Mouse (Mus musculus) cerebellum, adult 8-10 months (tissue): ENCODE results near the gene Ptger4.
"Not testable (repeated sequence)": the region's sequence is repeated elsewhere in the genome, so short reads cannot be mapped to it uniquely, and the experiment has no call there.

Experiments
- DNase-seq: peaks from one replicate; pipeline ENCODE4 v3.0.0; 2022

Gene Ptger4

DNA sequence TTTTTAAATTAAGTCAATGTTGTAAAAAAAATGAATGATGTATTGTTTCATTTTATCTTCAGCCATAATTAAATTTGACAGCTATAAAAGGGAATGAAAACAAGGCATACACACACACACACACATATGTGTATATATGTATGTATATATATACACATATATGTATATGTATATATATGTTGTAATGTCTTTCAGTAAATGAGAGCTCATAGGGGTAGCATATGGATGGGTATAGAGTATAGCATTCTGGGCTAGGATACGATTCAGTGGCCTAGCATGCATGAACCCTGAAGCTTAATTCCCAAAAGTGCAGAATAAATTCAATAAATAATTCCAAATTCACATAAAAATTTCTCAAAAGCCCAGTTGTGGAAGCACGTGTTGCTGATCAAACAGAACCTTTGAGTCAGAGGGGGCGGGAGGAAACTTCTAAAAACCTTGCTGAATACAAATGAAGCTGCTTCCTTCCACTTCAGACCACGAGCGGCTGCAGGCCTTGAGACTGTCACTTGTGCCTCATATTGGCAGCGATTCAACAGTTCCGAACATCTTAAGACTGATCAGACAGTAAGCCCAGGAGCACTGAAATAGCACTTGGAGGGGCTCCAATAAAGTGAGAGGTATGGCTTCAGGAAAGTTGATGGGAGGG is 6.9 kb downstream of the Ptger4 start:
- DNase-seq, result no peak

- DNase-seq, result peak; percentile 51
These were observed 7.4 kb downstream of the Ptger4 start for GRCm38 (mm10) chr15:5236538-5236937.

DNA sequence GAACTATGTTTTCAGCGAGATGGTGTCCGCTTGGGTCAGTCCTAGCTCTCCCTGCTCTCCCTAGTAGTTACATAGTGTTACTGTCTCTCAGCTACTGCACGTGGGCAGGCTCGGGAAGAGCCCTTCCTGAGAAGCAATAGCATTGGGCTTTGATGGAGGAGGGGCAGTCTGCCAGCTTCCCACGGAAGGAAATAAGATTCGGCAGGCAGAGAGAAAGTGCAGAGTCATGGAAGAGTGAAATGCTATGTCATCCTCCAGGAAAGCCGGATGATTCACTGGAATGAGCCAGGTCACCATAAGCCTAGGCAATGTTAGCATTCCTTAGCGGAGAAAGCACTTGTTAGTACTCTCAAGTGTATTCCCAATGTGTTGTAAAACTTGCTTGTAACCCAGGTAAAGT is 8.5 kb downstream of the Ptger4 start:
- DNase-seq, result no peak

GRCm38 (mm10) chr15:5234659-5235058 is 9.3 kb downstream of the Ptger4 start:
- DNase-seq, result no peak

- DNase-seq, result not testable (repeated sequence)
These were observed 13.2 kb downstream of the Ptger4 start for GRCm38 (mm10) chr15:5230746-5231145.

DNA sequence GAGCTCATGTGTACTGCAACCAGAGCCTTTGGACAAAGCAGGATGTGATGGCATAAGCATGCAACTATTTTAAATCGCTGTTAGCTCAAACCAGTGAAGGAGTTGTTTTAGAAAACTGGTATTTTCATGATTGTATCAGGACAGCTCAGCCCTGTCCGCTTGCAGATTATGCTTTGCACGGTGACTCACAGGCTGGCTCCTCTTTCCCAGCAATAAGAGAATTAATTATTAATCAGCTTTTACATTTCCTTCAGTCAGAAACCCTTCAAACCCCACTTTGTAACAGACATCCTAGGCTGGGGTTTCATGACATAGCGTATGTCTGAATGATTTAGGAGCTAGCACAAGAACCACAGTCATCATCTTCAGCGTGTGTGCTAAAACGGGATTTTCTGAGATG is 23.5 kb downstream of the Ptger4 start:
- DNase-seq, result no peak

DNA sequence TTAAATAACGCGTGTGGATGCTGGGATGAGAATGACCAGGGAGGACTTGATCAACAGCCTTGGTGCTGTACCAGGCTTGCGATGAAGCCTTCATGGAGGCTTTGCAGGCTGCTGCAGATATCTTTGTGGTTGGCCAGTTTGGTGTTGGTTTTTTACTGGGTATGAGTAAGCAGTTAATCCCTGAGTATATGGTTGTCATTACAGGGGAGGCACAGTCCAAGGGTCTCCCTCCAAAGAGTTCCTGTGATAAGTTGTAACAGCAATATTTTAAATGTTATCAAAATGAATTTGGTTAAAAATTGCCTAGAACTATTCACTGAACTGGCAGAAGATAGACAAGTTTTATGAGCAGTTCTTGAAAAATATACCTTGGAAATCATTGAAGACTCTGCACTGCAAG is 34.9 kb downstream of the Ptger4 start:
- DNase-seq, result no peak

DNA sequence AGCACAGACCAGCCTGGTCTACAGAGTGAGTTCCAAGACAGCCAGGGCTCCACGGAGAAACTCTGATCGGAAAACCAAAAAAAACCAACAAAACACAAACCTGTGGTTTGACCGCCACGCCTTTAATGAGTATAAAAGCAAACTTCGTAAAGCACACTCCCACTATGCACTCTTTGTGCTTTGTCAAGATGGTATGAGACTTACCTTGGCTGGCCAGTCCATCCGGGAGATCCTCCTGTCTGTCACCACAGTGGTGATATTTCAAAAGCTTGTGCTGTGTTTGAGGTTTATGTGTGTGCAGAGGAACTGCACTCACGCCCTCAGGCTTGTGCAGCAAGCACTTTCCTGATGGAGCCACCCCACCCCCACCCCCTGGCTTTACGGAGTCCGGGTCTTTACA is 38.8 kb downstream of the Ptger4 start:
- no peak for DNase-seq

DNA sequence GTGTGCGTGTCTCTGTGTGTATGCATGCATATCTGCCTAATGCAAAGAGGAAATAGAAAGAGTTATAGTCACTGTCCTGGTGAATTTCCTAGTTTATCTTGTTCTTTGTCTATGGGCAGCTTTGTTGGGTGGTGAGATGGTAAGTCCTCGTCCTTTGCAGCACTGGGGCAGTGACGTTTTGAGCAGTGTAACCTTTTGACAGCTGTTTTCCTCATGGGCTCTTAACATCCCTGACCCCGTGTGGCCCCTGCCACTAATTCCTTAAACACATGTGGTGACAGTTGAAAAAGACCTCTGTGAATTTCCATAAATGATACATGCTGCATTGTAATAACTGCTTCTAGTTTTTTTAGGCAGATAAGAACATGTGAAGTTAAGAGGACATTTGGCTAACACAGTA is 47.3 kb downstream of the Ptger4 start:
- DNase-seq, result no peak

- DNase-seq, result no peak
These were observed 47.9 kb downstream of the Ptger4 start for GRCm38 (mm10) chr15:5195987-5196514.

- DNase-seq, result no peak
These were observed 49.1 kb downstream of the Ptger4 start for GRCm38 (mm10) chr15:5194931-5195330.

- DNase-seq, result no peak
These were observed 49.5 kb downstream of the Ptger4 start for GRCm38 (mm10) chr15:5194446-5194845.

GRCm38 (mm10) chr15:5193833-5194232 is 50.2 kb downstream of the Ptger4 start:
- DNase-seq, result no peak

DNA sequence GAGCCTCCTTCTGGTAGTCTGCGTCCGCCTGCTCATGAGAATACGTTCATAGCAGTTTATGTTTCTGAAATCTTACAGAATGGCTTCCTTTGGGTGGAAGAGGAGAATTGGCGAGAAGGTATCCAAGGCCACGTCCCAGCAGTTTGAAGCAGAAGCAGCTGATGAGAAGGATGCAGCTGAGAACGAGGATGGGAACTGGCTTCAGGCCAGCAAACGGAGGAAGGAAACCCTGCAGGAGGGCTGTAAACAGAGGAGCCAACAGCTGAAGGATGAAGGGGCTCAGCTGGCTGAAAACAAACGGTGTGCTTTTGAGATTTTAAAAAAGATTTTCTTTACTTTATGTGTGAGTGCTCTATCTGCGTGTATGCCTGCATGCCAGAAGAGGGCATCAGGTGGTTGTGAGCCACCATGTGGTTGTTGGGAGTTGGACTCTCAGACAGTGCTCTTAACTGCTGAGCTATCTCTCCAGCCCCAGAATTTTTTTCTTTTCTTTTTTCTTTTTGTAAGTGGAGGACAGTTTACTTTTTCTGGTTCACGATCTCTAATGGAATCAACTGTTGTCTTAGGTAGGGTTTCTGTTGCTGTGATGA is 54.4 kb downstream of the Ptger4 start:
- no peak for DNase-seq

- no peak for DNase-seq
These were observed 56.0 kb downstream of the Ptger4 start for GRCm38 (mm10) chr15:5188029-5188428.

DNA sequence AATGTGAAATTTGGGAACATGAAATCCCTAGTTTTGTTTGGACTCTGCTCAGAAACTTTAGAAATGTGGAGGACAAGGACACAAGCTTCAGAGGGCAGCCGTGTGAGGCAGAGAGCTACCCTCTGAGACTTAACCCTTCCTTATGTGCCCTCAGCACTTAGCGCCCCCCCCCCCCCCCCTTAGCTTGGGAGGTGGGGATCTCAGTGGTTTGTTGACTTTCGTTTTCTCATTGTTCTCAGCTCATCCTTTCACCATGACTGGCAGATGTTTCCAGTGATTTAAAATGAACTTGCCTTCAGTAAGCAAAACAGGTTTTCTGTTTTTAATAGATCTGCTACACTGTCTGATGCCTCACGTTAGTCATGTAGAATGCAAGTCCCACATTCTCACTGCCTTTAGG is 56.9 kb downstream of the Ptger4 start:
- no peak for DNase-seq

GRCm38 (mm10) chr15:5186293-5186675 is 57.7 kb downstream of the Ptger4 start:
- DNase-seq, result no peak

DNA sequence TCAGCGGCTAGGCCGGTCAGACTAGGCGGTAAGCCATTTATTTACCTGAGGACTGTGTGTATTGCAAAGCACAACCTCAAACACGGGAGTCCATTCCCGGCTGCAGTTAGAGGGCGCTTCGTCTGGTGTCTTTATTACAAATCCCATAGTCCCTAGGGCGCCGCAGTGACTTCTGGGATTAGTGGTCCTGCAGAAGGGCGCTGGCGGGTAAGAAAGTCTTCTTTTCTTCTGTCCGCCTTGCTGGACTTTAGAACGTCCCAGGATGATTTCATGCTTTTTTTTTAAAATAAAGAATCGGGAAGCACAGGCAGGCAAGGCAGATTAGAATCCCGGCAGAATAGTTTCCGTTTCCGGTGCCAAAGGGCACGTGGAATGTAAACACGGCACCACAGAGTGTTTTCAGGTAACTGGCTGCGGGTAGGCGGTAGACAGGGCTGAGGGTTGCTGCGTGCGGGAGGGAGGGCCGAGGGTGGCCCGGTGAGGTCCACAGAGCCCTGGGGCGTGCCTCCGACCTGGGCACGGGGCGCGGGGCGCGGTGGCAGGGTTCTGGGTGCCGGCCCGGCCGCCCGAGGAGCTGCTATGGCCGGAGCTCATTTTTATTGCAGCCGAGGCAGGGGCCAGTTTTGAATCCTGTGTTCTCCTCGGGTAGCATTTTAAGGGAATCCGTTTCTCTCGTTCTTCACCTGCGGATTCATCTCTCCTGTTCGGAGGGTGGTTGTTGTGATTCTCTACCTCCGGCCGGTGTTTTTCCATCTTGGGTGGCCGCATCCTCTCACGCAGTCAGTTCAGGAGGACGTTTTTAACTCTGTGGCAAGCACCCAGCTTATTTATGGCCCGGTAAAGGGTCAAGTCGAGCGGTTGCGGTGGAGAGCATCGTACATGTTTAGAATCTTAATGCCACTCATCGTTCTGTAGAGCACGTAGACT is 58.4 kb downstream of the Ptger4 start, which contains the start of gene Ttc33:
Gene Ttc33 (plus strand): TSS at position 160 of the 927 bp plus-strand sequence.
- DNase-seq, result peak; percentile 79

GRCm38 (mm10) chr15:5184668-5185330 is 59.2 kb downstream of the Ptger4 start:
- DNase-seq, result peak; percentile 25

DNA sequence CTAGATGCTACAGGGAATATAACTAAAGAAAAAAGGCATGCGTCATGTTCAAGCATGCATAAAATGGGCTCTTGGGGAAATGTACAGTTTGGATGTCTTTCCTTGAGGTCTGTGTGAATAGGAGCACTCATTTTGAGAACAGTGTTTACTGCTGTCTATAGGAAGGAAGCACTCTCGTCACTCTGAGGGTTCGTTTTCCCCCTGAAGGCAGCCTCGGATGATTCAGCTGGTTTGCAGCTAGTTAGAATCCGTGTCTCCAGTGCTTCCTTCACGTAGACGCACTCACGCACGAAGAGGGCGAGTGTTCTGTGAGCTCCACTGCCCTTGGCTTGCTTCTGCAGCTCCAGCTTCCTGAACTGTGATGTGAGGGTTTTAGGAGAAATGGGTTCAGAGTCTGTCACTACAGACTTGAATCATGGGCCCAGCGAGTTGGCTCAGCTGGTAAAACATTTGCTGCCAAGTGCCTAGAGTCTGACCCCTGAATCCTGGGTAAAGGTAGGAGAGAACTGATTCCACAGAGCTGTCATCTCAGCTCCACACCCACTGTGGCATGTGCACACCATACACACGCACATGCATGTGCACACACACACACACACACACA is 70.7 kb downstream of the Ptger4 start:
- no peak for DNase-seq

DNA sequence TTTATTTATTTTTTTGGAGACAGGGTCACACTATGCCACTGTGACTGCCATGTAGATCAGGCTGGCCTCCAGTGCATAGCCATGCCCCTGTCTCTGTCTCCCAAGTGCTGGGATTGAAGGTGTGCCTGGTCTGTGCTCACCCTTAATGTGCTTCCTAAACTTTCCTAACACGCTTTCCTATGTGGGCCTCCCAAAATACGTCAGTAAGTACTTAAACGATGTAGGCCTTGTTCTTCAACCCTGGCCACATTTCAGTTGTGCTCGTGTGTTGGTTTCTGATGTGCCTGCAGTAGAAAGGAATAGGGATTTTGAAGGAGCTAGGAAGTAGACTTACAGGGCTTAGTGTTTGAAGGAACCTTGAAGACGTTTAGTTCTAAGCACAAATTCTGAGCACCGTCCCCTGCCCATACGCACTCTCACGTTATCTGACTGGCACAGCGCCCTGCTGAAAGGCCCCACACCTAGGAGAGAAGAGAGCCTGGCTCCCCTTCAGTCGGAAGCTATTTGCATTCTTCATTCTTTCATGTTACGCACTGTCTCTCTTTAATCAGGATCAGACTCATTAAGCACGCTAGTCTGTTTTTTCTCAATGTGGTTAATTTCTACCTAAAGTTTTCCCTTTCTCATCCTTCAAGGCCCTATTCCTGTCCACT is 78.7 kb downstream of the Ptger4 start:
- DNase-seq, result no peak

DNA sequence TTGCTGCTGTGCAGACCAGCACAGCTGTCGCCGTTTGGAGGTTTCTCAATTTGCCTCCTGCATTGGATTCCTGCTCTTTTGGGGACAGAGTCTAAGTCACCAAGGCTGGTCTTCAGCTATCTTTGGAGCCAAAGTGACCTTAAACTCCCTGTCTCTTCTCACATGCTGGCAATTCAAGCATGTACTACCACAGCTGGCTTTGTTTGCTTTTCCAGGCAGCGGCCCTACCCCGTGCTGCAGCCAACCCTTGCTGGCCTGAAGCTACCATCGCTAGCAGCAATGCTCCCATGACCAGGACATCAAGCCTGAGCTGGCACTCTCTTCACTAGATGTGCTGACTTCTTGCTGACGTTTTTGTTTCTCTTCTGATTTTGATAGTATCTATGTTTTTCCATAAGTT is 85.2 kb downstream of the Ptger4 start:
- no peak for DNase-seq
